Mouse (Mus musculus) embryonic facial prominence, embryonic 15.5 days (tissue): Measurements from ENCODE around the gene Rmi2. TPM values are rescaled to one million over a fixed set of nuclear protein-coding genes. Genes with fewer than 3 reads are reported as not detected.
A peak's percentile ranks its signal among the peaks of the same experiment; 100 is the strongest.

ENCODE experiments used
- ATAC-seq: fragments of 200-750 bp; cut with Nextera tagmentation; 2 replicates; pipeline ENCODE4 v1.8.0; 2017; ENCODE audit warnings: low read depth, moderate TSS enrichment; ENCODE audit not compliant: insufficient number of reproducible peaks, low FRiP score, low TSS enrichment
- H3K27ac ChIP-seq: fragments of 300-500 bp; sonication (generic); replicated peaks from 2 replicates; pipeline ENCODE4 v1.5.1; 2015; ENCODE audit warnings: mild to moderate bottlenecking, inconsistent platforms
- H3K27me3 ChIP-seq: fragments of 300-500 bp; sonication (generic); 2 replicates; pipeline ENCODE4 v1.6.1; 2015; ENCODE audit warnings: inconsistent platforms
- H3K36me3 ChIP-seq: fragments of 300-500 bp; sonication (generic); 2 replicates; pipeline ENCODE4 v1.6.1; 2015; ENCODE audit warnings: mild to moderate bottlenecking, inconsistent platforms
- H3K4me1 ChIP-seq: fragments of 300-500 bp; sonication (generic); 2 replicates; pipeline ENCODE4 v1.6.1; 2015; ENCODE audit warnings: inconsistent platforms
- H3K4me2 ChIP-seq: fragments of 300-500 bp; sonication (generic); replicated peaks from 2 replicates; pipeline ENCODE4 v1.6.1; 2015; ENCODE audit warnings: mild to moderate bottlenecking, inconsistent platforms
- H3K4me3 ChIP-seq: fragments of 300-500 bp; sonication (generic); replicated peaks from 2 replicates; pipeline ENCODE4 v1.5.1; 2015; ENCODE audit warnings: mild to moderate bottlenecking, inconsistent platforms
- H3K9ac ChIP-seq: fragments of 300-500 bp; sonication (generic); 2 replicates; pipeline ENCODE4 v1.6.1; 2015; ENCODE audit warnings: inconsistent platforms
- H3K9me3 ChIP-seq: fragments of 300-500 bp; sonication (generic); replicated peaks from 2 replicates; pipeline ENCODE4 v1.6.1; 2016; ENCODE audit warnings: inconsistent platforms
- WGBS: fragments of 180-500 bp; shearing (Covaris S2); methylation state at CpG from one replicate; pipeline ENCODE4 v1.1.7; 2015; 5-methylcytosine and 5-hydroxymethylcytosine counted together
- polyA plus RNA-seq: library from polyadenylated mRNA; unstranded; fragments of >200 nt; fragmentation: Nextera tagmentation; extraction: Ambion mirVana; gene quantifications from 2 replicates; pipeline ENCODE4 v1.2.1, GENCODE M21; 2015

Rmi2 gene
- polyA plus RNA-seq, 1 experiment from 2014 or later, result 3.0 TPM

DNA sequence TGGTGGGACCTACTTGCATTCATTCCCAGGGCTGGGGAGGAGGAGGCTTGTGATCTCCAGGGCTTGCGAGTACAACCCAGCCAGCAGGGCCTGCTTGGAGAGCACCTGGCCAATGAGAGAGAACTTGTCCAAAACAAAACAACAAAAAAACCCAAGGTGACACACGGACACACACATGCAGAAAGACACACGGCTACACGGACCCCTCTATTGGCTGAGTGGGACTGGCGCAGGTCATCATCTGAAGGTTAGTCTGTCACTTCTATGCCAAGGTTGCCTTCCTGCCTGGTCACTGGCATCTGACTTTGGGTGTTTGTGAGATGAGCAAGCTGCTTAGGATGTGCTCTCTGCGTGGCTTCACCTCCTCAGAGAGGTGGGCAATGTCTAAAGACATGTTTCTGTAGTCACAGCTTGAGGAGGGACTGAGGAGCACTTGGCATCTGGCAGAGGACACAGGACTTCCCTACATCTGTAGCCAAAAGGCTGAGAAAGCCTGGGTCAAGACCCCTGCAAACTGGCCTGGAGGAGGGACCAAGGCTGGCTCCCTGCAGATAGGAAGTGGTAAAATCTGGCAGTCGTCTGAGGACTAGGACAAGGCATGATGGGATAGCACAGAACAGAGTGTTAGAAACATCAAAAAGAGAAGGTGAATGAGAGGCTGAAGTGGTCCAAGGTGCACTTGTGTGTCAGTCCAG, 6.9 kb upstream of the Rmi2 start:
- Histone ChIP-seq H3K4me3 (no peak overlapping the region), H3K27me3 (no peaks in the 10 kb centered on the region), H3K9me3 (no peaks in the 10 kb centered on the region), H3K36me3 (no peaks in the 10 kb centered on the region), H3K27ac (no peak overlapping the region), H3K4me1 (0 out of 2 replicates have a peak, but pooled peaks cover 7% of the 10 kb centered on the region), H3K9ac (no peak overlapping the region), H3K4me2 (no peak overlapping the region)
- ATAC-seq, result no peak
- WGBS, result 79% methylated on average over 7 of the region's 7 CpGs

DNA sequence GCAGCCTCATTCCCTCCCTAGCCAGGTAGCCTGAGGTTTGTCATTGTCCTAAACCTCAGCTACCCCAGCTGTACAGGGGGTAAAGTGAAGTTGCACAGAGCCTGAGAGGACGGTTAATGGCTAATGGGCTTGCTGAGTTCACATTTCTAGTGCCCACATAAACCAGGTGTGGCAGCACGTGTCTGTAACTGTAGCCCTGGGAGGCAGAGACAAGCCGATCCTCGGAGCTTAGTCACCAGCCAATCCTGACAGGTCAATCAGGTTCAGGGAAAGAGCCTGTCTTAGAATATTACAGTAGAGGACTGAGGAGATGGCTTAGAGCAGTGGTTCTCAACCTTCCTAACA, 6.4 kb upstream of the Rmi2 start:
- 57% methylated on average over 4 of the region's 4 CpGs for WGBS
- Histone ChIP-seq H3K4me3 (no peak overlapping the region), H3K9me3 (no peaks in the 10 kb centered on the region), H3K27ac (no peak overlapping the region), H3K9ac (no peak overlapping the region), H3K4me1 (0 out of 2 replicates have a peak, but pooled peaks cover 7% of the 10 kb centered on the region), H3K27me3 (no peaks in the 10 kb centered on the region), H3K4me2 (no peak overlapping the region), H3K36me3 (no peaks in the 10 kb centered on the region)
- ATAC-seq, result no peak

DNA sequence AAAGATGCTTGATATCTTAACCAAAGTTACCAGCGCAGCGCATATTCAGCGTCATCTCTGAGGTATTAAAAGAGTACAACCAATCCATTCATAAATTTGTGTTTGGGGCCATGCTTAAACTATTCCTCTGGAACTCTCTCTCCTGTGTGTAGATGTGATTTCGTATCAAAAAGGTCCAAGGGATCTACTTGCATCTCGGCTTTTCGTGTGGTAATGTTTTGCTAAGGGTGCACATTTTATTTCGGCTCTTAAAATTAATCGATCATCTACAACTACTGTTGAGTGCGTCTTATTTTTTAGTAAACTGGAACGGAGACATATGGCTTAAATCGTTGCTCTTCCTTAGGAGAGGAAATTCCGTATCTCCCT, 333 bp upstream of the Rmi2 start:
- ATAC-seq, result no peak
- Histone ChIP-seq H3K27me3 (no peaks in the 10 kb centered on the region), H3K4me1 (peaks cover 36% of the 10 kb centered on the region), H3K9ac (no peak overlapping the region), H3K4me3 (peak overlapping the region; percentile 76), H3K4me2 (peak overlapping the region; percentile 95), H3K36me3 (no peaks in the 10 kb centered on the region), H3K27ac (0 out of 2 replicates have a peak overlapping the region, but pooled peaks have one; percentile 17), H3K9me3 (no peaks in the 10 kb centered on the region)
- 3% methylated on average over 12 of the region's 12 CpGs for WGBS

DNA sequence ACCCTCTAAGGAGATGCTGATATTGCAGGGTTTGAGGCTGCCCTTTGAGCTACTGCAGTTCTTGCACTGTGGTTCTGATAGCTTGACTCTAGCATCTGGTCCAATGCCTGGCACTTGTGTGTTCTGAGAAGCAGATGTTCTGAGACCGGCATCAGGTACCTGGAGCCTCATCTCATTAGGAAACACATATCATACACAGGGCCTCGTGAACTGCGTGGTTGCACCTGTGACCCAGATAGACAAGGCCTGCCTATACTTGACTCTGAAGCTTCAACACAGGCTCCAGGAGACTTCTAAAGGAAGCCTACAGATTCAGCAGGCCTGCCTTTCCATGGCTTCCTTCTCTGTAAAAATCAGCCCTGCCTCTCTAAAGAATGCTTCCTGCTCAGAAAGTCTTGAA, 1.5 kb downstream of the Rmi2 start:
- WGBS, result 77% methylated on average over 3 of the region's 3 CpGs
- Histone ChIP-seq H3K4me2 (no peak overlapping the region), H3K4me1 (peaks cover 41% of the 10 kb centered on the region), H3K36me3 (no peaks in the 10 kb centered on the region), H3K27ac (no peak overlapping the region), H3K4me3 (no peak overlapping the region), H3K27me3 (no peaks in the 10 kb centered on the region), H3K9me3 (no peaks in the 10 kb centered on the region), H3K9ac (no peak overlapping the region)
- no peak for ATAC-seq

DNA sequence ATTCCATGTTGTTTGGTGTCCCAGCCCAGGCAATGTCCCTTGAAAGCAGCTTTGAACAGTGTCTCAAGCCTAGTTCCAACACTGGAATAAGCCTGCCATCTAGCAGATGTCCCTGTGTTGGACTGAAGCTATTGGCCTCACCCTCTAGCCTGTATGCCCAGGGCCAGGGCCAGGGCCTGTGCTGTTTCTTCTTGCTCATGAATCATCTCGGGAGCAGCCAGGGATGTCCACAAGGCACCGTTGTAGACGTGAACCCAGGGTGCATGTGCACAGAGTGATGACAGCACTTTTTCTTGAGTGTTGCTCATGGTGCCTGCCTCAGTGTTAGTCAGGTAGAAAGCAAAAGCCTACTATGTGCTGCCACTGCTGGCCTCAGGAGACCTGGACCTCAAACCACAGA, 2.4 kb downstream of the Rmi2 start:
- Histone ChIP-seq H3K4me1 (peaks cover 43% of the 10 kb centered on the region), H3K9me3 (no peaks in the 10 kb centered on the region), H3K4me3 (no peak overlapping the region), H3K27me3 (no peaks in the 10 kb centered on the region), H3K4me2 (no peak overlapping the region), H3K36me3 (no peaks in the 10 kb centered on the region), H3K27ac (no peak overlapping the region), H3K9ac (no peak overlapping the region)
- WGBS, result 85% methylated on average over 3 of the region's 3 CpGs
- ATAC-seq, result no peak

DNA sequence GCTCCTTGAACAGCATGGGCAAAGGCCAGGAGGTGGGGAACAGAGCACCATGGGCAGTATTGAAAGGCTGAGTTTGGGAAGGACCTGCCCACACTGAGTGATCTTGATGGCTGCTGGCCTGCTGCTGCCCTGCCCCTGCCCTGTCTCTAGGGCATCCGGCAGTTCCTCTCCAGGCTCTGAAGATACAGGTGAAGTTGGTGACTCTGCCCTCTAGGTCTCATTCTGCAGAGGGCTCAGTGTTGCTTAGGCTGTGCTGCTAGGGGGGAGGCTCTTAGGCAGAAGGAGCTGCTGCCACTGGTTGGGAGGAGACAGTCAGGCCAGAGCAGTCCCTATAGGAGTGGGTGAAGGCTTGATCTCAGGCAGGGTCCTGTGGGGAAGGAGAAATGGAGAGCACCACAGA, 3.0 kb downstream of the Rmi2 start:
- Histone ChIP-seq H3K27me3 (no peaks in the 10 kb centered on the region), H3K4me1 (peaks cover 49% of the 10 kb centered on the region), H3K9ac (no peak overlapping the region), H3K9me3 (no peaks in the 10 kb centered on the region), H3K4me3 (no peak overlapping the region), H3K36me3 (no peaks in the 10 kb centered on the region), H3K4me2 (no peak overlapping the region), H3K27ac (peak overlapping the region; percentile 49)
- ATAC-seq, result no peak
- WGBS, result 59% methylated on average over 1 of the region's 1 CpGs

DNA sequence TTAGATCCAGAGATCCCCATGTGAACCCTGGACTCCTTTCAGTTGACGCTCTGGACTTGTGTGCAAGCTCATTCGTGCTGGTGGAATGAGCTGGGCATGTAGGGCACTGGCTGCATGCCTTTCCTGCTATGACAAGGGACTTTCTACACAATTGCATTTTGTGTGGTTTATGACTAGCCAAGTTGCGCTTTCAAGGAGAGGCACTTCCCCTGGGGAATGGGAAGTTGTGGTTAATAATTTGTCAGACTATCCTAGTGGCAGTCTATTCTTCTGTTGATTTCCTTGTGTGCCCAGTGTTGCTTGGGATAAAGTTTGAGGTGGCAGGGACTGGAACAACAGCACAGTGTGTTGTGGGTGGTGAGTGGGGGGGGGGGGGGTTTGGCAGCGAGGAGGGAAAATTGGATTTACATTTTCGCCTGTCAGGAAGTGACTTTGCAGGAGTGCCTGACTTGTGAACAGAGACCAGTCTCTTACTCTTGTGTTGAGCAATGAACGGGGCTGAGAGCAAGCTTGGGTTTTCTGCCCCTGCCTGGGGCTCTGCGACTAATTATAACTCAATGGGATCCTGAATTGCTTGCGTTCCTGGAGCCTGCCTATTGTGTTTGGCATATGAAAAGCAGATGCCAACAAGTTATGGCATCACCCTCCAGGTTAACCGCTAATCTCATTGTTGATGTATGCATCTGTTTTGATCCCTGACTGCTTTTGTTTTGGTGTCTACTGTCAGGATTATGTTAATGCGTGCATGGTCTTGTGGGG, 3.8 kb downstream of the Rmi2 start:
- Histone ChIP-seq H3K9ac (no peak overlapping the region), H3K36me3 (no peaks in the 10 kb centered on the region), H3K4me3 (no peak overlapping the region), H3K4me2 (no peak overlapping the region), H3K27ac (peak overlapping the region; percentile 49), H3K4me1 (peaks cover 55% of the 10 kb centered on the region), H3K9me3 (no peaks in the 10 kb centered on the region), H3K27me3 (no peaks in the 10 kb centered on the region)
- WGBS, result 18% methylated on average over 10 of the region's 10 CpGs
- peak; percentile 36; the same call in 1 of the 2 replicates for ATAC-seq

DNA sequence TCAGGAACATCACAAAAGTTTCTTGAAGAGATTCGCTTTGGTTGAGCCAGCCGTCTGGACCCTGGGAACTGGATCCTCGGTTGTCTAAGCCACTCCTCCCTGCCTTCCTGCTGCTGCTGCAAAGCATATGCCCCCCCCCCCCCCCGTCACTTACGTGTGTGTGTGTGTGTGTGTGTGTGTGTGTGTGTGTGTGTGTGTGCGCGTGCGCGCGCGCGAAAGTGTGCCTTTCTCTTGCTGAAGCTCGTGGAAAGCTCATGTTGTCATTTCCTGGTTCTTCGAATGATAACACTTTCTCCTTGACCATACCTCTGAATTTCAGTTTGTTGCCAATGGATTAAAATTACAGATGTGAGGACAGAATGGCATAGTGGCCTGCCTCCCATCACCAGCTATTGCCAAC, 5.2 kb downstream of the Rmi2 start:
- ATAC-seq, result no peak
- H3K27me3 ChIP-seq, result no peaks in the 10 kb centered on the region
- WGBS, result 79% methylated on average over 13 of the region's 14 CpGs
- no peaks in the 10 kb centered on the region for H3K36me3 ChIP-seq
- H3K27ac ChIP-seq, result no peak overlapping the region
- no peak overlapping the region for H3K4me2 ChIP-seq
- H3K9ac ChIP-seq, result no peak overlapping the region
- peaks cover 66% of the 10 kb centered on the region for H3K4me1 ChIP-seq
- H3K4me3 ChIP-seq, result no peak overlapping the region
- H3K9me3 ChIP-seq, result no peaks in the 10 kb centered on the region

DNA sequence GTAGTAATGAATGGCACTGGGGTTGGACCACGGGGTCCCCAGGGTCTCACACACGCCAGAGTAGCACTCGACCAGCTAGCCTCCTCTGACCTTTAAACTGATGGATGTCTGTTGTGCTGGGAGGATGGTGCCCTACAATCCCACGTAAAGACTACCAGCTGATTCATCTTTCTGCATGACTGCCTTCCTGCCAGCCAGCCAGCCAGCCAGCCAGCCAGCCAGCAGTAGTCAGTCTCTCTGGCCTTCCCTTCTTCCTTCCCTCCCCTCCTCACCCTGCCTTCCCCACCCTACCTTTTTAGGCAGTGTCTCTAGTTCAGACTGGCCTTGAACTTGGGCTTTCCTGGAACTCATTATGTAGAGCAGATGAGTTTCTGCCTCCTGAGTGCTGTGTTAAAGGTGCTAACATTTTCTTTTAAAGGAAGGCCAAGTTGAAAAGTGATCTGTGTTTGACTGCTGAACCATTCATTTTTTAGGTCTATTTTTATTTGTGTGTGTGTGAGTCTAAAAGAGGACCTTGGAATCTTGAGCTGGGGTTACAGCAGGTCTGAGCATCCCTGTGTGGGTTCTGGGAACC, 7.5 kb downstream of the Rmi2 start:
- no peaks in the 10 kb centered on the region for H3K9me3 ChIP-seq
- no peak overlapping the region for H3K4me3 ChIP-seq
- no peak overlapping the region for H3K9ac ChIP-seq
- H3K4me1 ChIP-seq, result peaks cover 56% of the 10 kb centered on the region
- 78% methylated on average over 4 of the region's 4 CpGs for WGBS
- no peaks in the 10 kb centered on the region for H3K27me3 ChIP-seq
- ATAC-seq, result no peak
- no peak overlapping the region for H3K27ac ChIP-seq
- no peak overlapping the region for H3K4me2 ChIP-seq
- H3K36me3 ChIP-seq, result no peaks in the 10 kb centered on the region

DNA sequence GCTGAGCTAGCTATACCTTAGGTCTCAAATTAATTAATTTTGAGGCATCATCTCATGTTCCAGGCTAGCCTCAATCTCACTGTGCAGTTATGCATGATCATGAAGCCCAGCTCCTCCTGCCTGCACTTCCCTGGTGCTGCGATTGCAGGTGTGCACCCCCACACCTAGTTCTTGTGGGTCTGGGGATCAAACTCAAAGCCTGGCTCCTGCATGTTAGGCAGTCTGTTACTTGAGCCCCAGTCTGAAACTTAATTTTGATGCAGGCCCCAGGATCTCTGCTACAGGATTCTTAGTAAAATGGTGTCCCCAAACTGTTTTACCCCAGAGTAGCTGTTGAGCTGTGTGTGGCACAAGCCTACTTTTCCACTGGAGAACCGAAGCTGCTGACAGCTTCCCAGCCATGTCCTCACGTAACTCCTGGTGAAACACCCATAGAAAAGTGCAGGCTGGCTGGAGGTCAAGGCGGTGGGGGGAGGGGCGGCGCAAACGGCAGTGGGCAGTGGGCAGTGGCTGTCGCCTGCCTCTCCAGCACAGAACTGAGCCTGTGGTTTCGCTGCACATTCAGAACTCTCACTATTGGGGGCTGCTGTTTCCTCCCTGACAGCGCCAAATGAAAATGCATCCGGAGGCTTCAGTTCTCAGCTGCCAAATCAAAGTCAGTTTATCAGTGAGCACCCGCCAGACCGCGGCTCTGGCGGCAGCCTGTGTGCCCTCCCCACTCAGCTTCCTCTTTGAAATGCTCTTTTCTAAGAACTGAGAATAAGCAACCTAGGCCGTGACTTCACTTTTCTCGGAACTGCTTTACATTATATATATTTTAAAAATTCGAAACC, 8.8 kb downstream of the Rmi2 start:
- Histone ChIP-seq H3K27ac (peak overlapping the region; percentile 75), H3K4me2 (peak overlapping the region; percentile 40), H3K4me3 (0 out of 2 replicates have a peak overlapping the region, but pooled peaks have one; percentile 18), H3K9ac (no peak overlapping the region), H3K36me3 (no peaks in the 10 kb centered on the region), H3K4me1 (peaks cover 49% of the 10 kb centered on the region), H3K9me3 (no peaks in the 10 kb centered on the region), H3K27me3 (no peaks in the 10 kb centered on the region)
- peak; percentile 56 for ATAC-seq
- WGBS, result 19% methylated on average over 18 of the region's 18 CpGs

DNA sequence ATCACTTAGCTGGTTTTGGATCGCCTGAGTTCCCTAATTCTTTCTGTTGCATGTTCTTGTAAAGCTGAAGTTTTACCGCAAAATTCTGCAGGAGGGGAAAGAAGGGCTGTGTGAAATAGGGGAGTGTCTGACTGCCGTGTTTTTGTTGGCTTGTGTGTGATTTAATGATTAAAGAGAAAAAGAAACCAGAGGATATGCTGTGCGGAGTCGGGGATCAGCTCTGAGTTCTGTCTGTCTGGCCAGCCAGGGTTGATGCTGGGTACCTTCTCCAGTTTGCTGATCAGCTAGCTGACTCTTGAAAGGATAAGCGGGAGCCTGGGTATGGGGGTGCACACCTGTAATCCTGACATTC, 9.4 kb downstream of the Rmi2 start:
- Histone ChIP-seq H3K27me3 (no peaks in the 10 kb centered on the region), H3K9me3 (no peaks in the 10 kb centered on the region), H3K4me1 (peaks cover 51% of the 10 kb centered on the region), H3K4me2 (peak overlapping the region; percentile 40; the same call in 1 of the 2 replicates), H3K27ac (peak overlapping the region; percentile 75; the same call in 1 of the 2 replicates), H3K9ac (no peak overlapping the region), H3K36me3 (no peaks in the 10 kb centered on the region), H3K4me3 (0 out of 2 replicates have a peak overlapping the region, but pooled peaks have one; percentile 18)
- 38% methylated on average over 6 of the region's 6 CpGs for WGBS
- ATAC-seq, result no peak
